In genomic region chr8:104529671-104530070, GRCm38 (mm10) we compare ENCODE assay signal across 23 mouse cellular contexts. TPM values are rescaled to one million over a fixed set of nuclear protein-coding genes. Genes with fewer than 3 reads are reported as not detected.
DNase-seq lines count a peak whose midpoint lies in the region; TF ChIP-seq lines count a peak whose summit lies in the region.
"Had no signal": no experiment of that assay in that cellular context is flagged by ENCODE, and none has a peak within 500 bp of the region (broad histone marks: within the 10 kb centered on the region; RNA-seq: fewer than 3 reads in every experiment).

No protein-coding gene starts in this region.

- TF ChIP-seq POLR2A in brain, embryonic 14.5 days (IDR thresholded peaks at IDR 0.05; ENCODE audit: borderline replicate concordance, extremely low read depth, insufficient read depth, insufficient read length, poor library complexity, severe bottlenecking): no peak

- peak; percentile 11 for DNase-seq in heart, adult 11 months
- no peak for DNase-seq in heart, postnatal 36 days
- peak; percentile 57 for DNase-seq in brain, embryonic 14.5 days (ENCODE audit: low read depth)
- peak; percentile 81 to 89 for DNase-seq in cerebellum, adult 18-20 months
- peak; percentile 91 to 93 for DNase-seq in cerebellum, postnatal 10 days
- no peak for DNase-seq in kidney, adult 8-10 months
- no peak for DNase-seq in layer of hippocampus, postnatal 14 days (ENCODE audit: low spot score in 2 of 2)
- DNase-seq in adrenal gland, adult (ENCODE audit: inconsistent age in 2 of 2, low spot score in 1 of 2): no peak
- DNase-seq: adrenal gland, postnatal 25 days; gastrocnemius, postnatal 10 days; kidney, adult 11 months; kidney, postnatal 25 days; lung, adult 2 months; lung, postnatal 10 days; midbrain, embryonic 14.5 days; right cerebral cortex, adult 18-20 months; right cerebral cortex, postnatal 4 days; thymus, adult 2 months; thymus, postnatal 36 days had no signal

- intact Hi-C loops in heart, postnatal 36 days (cut with DNase I): no loop called here

- no peak for TF ChIP-seq CTCF in brain, embryonic 14.5 days (IDR thresholded peaks at IDR 0.05; ENCODE audit: borderline replicate concordance, extremely low read depth, insufficient read depth, insufficient read length)

RNA-seq across cellular contexts. Expression of gene Nae1, which starts 4.8 kb away (rescaled TPM):
- 10 to 100 TPM; 27.2 to 31.8 TPM for total RNA-seq in heart, postnatal 36 days (2021)
- 72.4 and 89.3 TPM in 2 replicates for polyA plus RNA-seq in brain, embryonic 14.5 days (2012; rRNA removed)
- total RNA-seq in layer of hippocampus, postnatal 14 days (2021): 10 to 100 TPM; 43.4 to 47.5 TPM

RNA-seq across cellular contexts. Expression of gene Car7, which starts 4.8 kb away (rescaled TPM):
- total RNA-seq in heart, postnatal 36 days (2021): 1 to 10 TPM; 2.5 to 2.8 TPM
- polyA plus RNA-seq in brain, embryonic 14.5 days (2012; rRNA removed): 1.6 and 1.8 TPM in 2 replicates
- total RNA-seq in layer of hippocampus, postnatal 14 days (2021): 10 to 100 TPM; 15.8 to 20.4 TPM
- total RNA-seq: granulocyte monocyte progenitor cell, adult 5-6 weeks had no signal

RNA-seq across cellular contexts. Expression of gene Terb1, which starts 20.0 kb away (rescaled TPM):
- total RNA-seq in heart, postnatal 36 days (2021): not detected
- 0.38 and 0.57 TPM in 2 replicates for polyA plus RNA-seq in brain, embryonic 14.5 days (2012; rRNA removed)
- total RNA-seq in layer of hippocampus, postnatal 14 days (2021): under 1 TPM; 0.60 to 0.79 TPM
- total RNA-seq: adrenal gland, postnatal 25 days; gastrocnemius, postnatal 10 days; granulocyte monocyte progenitor cell, adult 5-6 weeks; heart, postnatal 25 days; MEL had no signal
- polyA plus RNA-seq: liver, embryonic 14.5 days had no signal

Comparison
In these comparisons a context has a peak if more than half of its experiments do, and no peak if none do; other contexts are left out.
1. DNase-seq: peak in heart, adult 11 months (single experiment), brain, embryonic 14.5 days (single experiment), cerebellum, adult 18-20 months (2 of 2) and cerebellum, postnatal 10 days (2 of 2); none in heart, postnatal 36 days (0 of 2), kidney, adult 8-10 months (0 of 2), layer of hippocampus, postnatal 14 days (0 of 2) and adrenal gland, adult (0 of 2).
2. RNA of gene Car7, which starts 4.8 kb away (total RNA-seq): 15.8 to 20.4 TPM in layer of hippocampus, postnatal 14 days; 2.5 to 2.8 TPM in heart, postnatal 36 days; every median in the first group is over 4 times any median in the second.